Mouse (Mus musculus) spleen, adult 2 months (tissue): ENCODE data around the gene Hist1h3b.

Experiments
- CTCF ChIP-seq: fragments of 200-500 bp; IDR thresholded peaks from 2 replicates; pipeline ENCODE4 v1.5.1; 2011; ENCODE audit warnings: mild to moderate bottlenecking, inconsistent platforms; ENCODE audit not compliant: insufficient read depth, insufficient read length, insufficient replicate concordance; ENCODE audit errors: extremely low read depth
- POLR2A ChIP-seq: fragments of 200-500 bp; IDR thresholded peaks from 2 replicates; pipeline ENCODE4 v1.6.1; 2011; ENCODE audit warnings: low read depth, low read length, inconsistent platforms

- no peak for TF ChIP-seq POLR2A
- no peak for TF ChIP-seq CTCF
These were observed 13.1 kb downstream of the Hist1h3b start for GRCm38 (mm10) chr13:23765172-23765513.
